Mouse (Mus musculus) kidney, postnatal 0 days (tissue): ENCODE measurements around the gene Sycn. TPM values are rescaled to one million over a fixed set of nuclear protein-coding genes. Genes with fewer than 3 reads are reported as not detected.
A peak's percentile ranks its signal among the peaks of the same experiment; 100 is the strongest.
"Not testable (repeated sequence)": the region's sequence is repeated elsewhere in the genome, so short reads cannot be mapped to it uniquely, and the experiment has no call there.

ENCODE experiments used
- ATAC-seq: fragments of 200-750 bp; cut with Nextera tagmentation; replicated peaks from 2 replicates; pipeline ENCODE4 v1.8.0; 2017; ENCODE audit warnings: low read depth, moderate number of reproducible peaks, moderate TSS enrichment, moderate library complexity; ENCODE audit not compliant: low FRiP score
- DNase-seq: peaks from one replicate; pipeline ENCODE4 v3.0.0-alpha.2; 2016; ENCODE audit warnings: low spot score
- H3K27ac ChIP-seq: fragments of 300-500 bp; sonication (generic); 2 replicates; pipeline ENCODE4 v1.5.1; 2014; ENCODE audit warnings: mild to moderate bottlenecking
- H3K27me3 ChIP-seq: fragments of 300-500 bp; sonication (generic); 2 replicates; pipeline ENCODE4 v1.6.1; 2014; ENCODE audit warnings: low read length, mixed read lengths; ENCODE audit not compliant: insufficient read depth
- H3K36me3 ChIP-seq: fragments of 300-500 bp; sonication (generic); 2 replicates; pipeline ENCODE4 v1.6.1; 2014; ENCODE audit warnings: low read length, mixed read lengths; ENCODE audit not compliant: insufficient read depth
- H3K4me1 ChIP-seq: fragments of 300-500 bp; sonication (generic); replicated peaks from 2 replicates; pipeline ENCODE4 v1.6.1; 2014; ENCODE audit warnings: antibody characterized with exemption, low read length, mixed read lengths; ENCODE audit not compliant: insufficient read depth
- H3K4me2 ChIP-seq: fragments of 300-500 bp; sonication (generic); 2 replicates; pipeline ENCODE4 v1.6.1; 2014; ENCODE audit warnings: mild to moderate bottlenecking, low read length, moderate library complexity, mixed read lengths
- H3K4me3 ChIP-seq: fragments of 300-500 bp; sonication (generic); replicated peaks from 2 replicates; pipeline ENCODE4 v1.5.1; 2014; ENCODE audit warnings: low read depth, low read length
- H3K9ac ChIP-seq: fragments of 300-500 bp; sonication (generic); 2 replicates; pipeline ENCODE4 v1.6.1; 2014; ENCODE audit warnings: low read depth, low read length
- H3K9me3 ChIP-seq: fragments of 300-500 bp; sonication (generic); replicated peaks from 2 replicates; pipeline ENCODE4 v1.6.1; 2016; ENCODE audit warnings: low read length, inconsistent platforms, mixed read lengths
- CTCF ChIP-seq: IDR thresholded peaks from 2 replicates; pipeline ENCODE4 v1.5.1; 2016; ENCODE audit warnings: antibody characterized with exemption, low read depth, mild to moderate bottlenecking, moderate library complexity
- WGBS: fragments of 180-500 bp; shearing (Covaris S2); extraction: QIAGEN DNeasy Blood & Tissue Kit; methylation state at CpG from one replicate; pipeline ENCODE4 v1.1.7; 2014; 5-methylcytosine and 5-hydroxymethylcytosine counted together
- polyA plus RNA-seq: library from polyadenylated mRNA; unstranded; fragments of >200 nt; fragmentation: Nextera tagmentation; extraction: Ambion mirVana; gene quantifications from 2 replicates; pipeline ENCODE4 v1.2.1, GENCODE M21; 2015

Sycn gene
- polyA plus RNA-seq: 0.27 and 0.45 TPM in 2 replicates

- Histone ChIP-seq H3K9ac (no peak within 1 kb of the TSS), H3K9me3 (no peaks in the 10 kb centered on the region), H3K27ac (no peak within 1 kb of the TSS), H3K4me1 (0 out of 2 replicates have a peak, but pooled peaks cover 6% of the 10 kb centered on the region), H3K4me2 (no peak within 1 kb of the TSS), H3K36me3 (no peaks in the 10 kb centered on the region), H3K27me3 (peaks cover 4% of the 10 kb centered on the region; the same call in 1 of the 2 replicates), H3K4me3 (no peak within 1 kb of the TSS)
- no peak for TF ChIP-seq CTCF
- WGBS: 68% methylated on average over 4 of the region's 4 CpGs
- ATAC-seq: no peak
- no peak for DNase-seq
Observed at GRCm38 (mm10) chr7:28540526-28540925, at the start of gene Sycn. Sycn (plus strand) TSS chr7:28540885.

- H3K27me3 ChIP-seq: no peaks in the 10 kb centered on the region
- no peaks in the 10 kb centered on the region for H3K9me3 ChIP-seq
- ATAC-seq: no peak
- no peak for DNase-seq
- no peak overlapping the region for H3K4me3 ChIP-seq
- H3K27ac ChIP-seq: no peak overlapping the region
- H3K9ac ChIP-seq: no peak overlapping the region
- no peaks in the 10 kb centered on the region for H3K36me3 ChIP-seq
- 38% methylated on average over 14 of the region's 14 CpGs for WGBS
- peak overlapping the region; percentile 32 for H3K4me2 ChIP-seq
- H3K4me1 ChIP-seq: peaks cover 10% of the 10 kb centered on the region; the same call in 1 of the 2 replicates
- TF ChIP-seq CTCF: no peak
Observed at GRCm38 (mm10) chr7:28490903-28491302, 49.8 kb upstream of the Sycn start.

GRCm38 (mm10) chr7:28492310-28492709, 48.4 kb upstream of the Sycn start:
- 88% methylated on average over 8 of the region's 8 CpGs for WGBS

GRCm38 (mm10) chr7:28495426-28495825, 45.3 kb upstream of the Sycn start:
- no peaks in the 10 kb centered on the region for H3K9me3 ChIP-seq
- 44% methylated on average over 11 of the region's 11 CpGs for WGBS
- no peak for TF ChIP-seq CTCF
- ATAC-seq (no peak), DNase-seq (no peak)
- no peaks in the 10 kb centered on the region for H3K36me3 ChIP-seq
- no peaks in the 10 kb centered on the region for H3K4me1 ChIP-seq
- H3K4me2 ChIP-seq: no peak overlapping the region
- H3K27me3 ChIP-seq: no peaks in the 10 kb centered on the region
- no peak overlapping the region for H3K4me3 ChIP-seq
- H3K9ac ChIP-seq: no peak overlapping the region
- H3K27ac ChIP-seq: no peak overlapping the region

More at GRCm38 (mm10) chr7:28492310-28492709, 48.4 kb upstream of the Sycn start:
- Histone ChIP-seq H3K4me1 (peaks cover 10% of the 10 kb centered on the region; the same call in 1 of the 2 replicates), H3K27me3 (no peaks in the 10 kb centered on the region), H3K4me3 (no peak overlapping the region), H3K36me3 (no peaks in the 10 kb centered on the region), H3K9ac (no peak overlapping the region), H3K9me3 (no peaks in the 10 kb centered on the region), H3K27ac (no peak overlapping the region), H3K4me2 (no peak overlapping the region)
- no peak for DNase-seq
- no peak for ATAC-seq
- TF ChIP-seq CTCF: no peak

DNA sequence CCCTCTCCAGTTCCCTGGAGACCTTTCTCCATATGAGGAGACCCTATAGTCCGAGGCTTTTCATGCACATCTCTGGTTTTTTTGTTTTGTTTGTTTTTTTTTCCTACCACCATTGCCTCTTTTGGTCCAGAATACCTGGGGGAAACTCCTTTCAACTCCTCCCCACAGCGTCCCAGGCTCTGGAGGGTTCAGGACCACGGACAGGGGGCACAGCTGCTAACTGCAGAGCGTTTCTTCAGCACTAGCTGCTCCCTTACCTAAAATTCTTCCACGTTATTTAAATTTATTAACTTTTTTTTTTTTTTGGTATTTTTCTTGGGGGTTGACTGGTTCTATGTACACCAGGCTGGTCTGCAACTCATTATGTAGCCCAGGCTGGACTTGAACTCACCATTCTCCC, 35.1 kb upstream of the Sycn start:
- Histone ChIP-seq H3K27me3 (no peaks in the 10 kb centered on the region), H3K4me3 (no peak overlapping the region), H3K4me2 (no peak overlapping the region), H3K9ac (no peak overlapping the region), H3K4me1 (no peaks in the 10 kb centered on the region), H3K27ac (no peak overlapping the region), H3K36me3 (no peaks in the 10 kb centered on the region), H3K9me3 (no peaks in the 10 kb centered on the region)
- DNase-seq: peak; percentile 43
- WGBS: 4% methylated on average over 5 of the region's 5 CpGs
- no peak for TF ChIP-seq CTCF
- ATAC-seq: no peak

GRCm38 (mm10) chr7:28509121-28509520, 31.6 kb upstream of the Sycn start:
- 67% methylated on average over 2 of the region's 2 CpGs for WGBS
- not testable (repeated sequence) for H3K27ac ChIP-seq, H3K9me3 ChIP-seq, H3K36me3 ChIP-seq, H3K9ac ChIP-seq, H3K27me3 ChIP-seq, ATAC-seq, H3K4me1 ChIP-seq, DNase-seq, H3K4me3 ChIP-seq, H3K4me2 ChIP-seq

GRCm38 (mm10) chr7:28510405-28510974, 30.2 kb upstream of the Sycn start, which contains the start of gene Ifnl2:
Ifnl2 (minus strand) TSS chr7:28510455.
- 65% methylated on average over 8 of the region's 8 CpGs for WGBS
- not testable (repeated sequence) for H3K27me3 ChIP-seq, H3K9ac ChIP-seq, H3K9me3 ChIP-seq, H3K4me3 ChIP-seq, H3K4me2 ChIP-seq, H3K36me3 ChIP-seq, ATAC-seq, DNase-seq, H3K27ac ChIP-seq, H3K4me1 ChIP-seq
